Mouse (Mus musculus) regulatory T cell (primary cell): ENCODE measurements around the gene Syt5.
"Not testable (repeated sequence)": the region's sequence is repeated elsewhere in the genome, so short reads cannot be mapped to it uniquely, and the experiment has no call there.

Experiments used
- in situ Hi-C: fragments of 300-600 bp; cut with MboI, MseI; formaldehyde crosslinking; loops from one replicate; pipeline ENCODE4 v1.15.1; 2025; ENCODE audit warnings: high pct_unique_total_duplicates

Gene Syt5

DNA sequence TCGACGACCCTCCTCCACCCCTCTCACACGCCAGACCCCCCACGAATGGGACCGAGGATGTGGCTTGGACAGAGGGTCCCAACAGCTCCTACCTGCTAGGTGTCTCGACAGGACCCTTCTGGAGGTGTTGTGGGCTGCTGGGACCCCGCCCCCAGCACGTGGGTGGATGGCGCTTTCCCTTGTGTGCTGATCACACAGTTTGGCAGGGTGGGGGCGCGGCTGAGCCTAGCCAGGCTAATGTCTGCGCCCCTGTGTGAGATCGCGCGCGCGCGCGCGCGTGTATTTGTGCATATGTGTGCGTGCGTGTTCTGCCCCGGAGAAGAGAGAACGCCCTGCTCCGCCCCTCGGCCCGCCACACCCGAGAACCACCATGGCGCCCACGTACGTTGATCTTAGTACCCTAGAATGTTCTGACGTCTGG lies at the start of gene Syt5:
Syt5 (minus strand) TSS at position 321 of the 421 bp plus-strand sequence.
- in situ Hi-C loops, result no loop called here

DNA sequence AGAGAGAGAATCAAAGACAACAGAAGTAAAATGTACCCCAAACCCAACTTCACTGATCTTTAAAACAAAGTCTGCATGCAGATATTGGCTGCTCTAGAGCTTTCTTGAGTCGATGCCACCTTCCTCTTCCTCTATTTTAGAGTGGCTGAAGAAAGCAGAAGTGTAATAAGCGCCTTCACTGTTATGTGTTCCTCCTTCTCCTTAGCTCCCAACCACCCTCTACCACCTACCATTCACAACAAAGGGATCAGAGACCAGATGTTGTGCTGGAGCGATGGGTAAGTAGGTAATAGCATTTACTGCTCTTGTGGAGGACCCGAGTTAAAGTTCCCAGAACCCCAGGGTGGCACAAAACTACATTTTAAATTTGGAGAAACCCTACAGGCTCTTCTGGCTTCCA lies 49.7 kb upstream of the Syt5 start:
- in situ Hi-C loops, result not testable (repeated sequence)

GRCm38 (mm10) chr7:4581481-4581880 lies 34.1 kb upstream of the Syt5 start:
- in situ Hi-C loops, result not testable (repeated sequence)

DNA sequence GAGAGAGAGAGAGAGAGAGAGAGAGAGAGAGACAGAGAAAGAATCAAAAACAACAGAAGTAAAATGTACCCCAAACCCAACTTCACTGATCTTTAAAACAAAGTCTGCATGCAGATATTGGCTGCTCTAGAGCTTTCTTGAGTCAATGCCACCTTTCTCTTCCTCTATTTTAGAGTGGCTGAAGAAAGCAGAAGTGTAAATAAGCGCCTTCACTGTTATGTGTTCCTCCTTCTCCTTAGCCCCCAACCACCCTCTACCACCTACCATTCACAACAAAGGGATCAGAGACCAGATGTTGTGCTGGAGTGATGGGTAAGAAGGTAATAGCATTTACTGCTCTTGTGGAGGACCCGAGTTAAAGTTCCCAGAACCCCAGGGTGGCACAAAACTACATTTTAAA lies 25.0 kb upstream of the Syt5 start:
- in situ Hi-C loops, result loop anchor here (5.0 kb wide), 1 partner anchor 35 kb away; no protein-coding TSS in a partner anchor

DNA sequence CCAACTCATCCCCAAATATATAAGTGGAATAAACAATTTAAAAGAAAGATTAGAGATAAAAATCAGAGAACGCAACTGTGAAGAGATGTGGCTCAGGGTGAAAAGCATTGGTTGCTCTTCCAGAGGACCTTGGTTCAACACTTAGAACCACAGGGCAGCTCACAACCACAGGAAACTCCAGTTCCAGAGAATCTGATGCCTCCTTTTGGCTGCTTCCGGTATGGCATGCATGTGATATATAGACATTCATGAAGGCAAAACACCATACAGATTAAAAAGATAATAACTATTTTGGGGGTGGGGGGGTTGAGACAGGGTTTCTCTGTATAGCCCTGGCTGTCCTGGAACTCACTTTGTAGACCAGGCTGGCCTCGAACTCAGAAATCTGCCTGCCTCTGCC lies 15.3 kb upstream of the Syt5 start:
- in situ Hi-C loops, result no loop called here

DNA sequence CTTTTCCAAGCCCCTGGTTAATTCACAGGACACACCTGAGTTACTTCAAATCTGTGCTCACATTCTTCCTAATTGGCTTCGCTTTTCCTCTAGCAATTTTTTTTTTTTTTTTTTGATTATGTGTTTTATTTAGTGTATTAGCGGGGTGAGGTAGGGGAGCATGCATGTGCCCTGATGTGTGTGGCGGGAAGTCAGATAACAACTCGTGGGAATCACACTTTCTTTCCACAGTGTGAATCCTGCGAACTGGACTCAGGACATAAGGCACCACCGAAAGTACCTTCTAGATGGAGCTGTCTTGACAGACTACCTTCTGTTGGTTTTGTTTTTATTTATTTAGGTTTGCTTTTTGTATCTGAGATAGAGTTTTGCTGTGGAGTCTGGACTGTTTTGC lies 9.8 kb upstream of the Syt5 start:
- in situ Hi-C loops, result no loop called here

- in situ Hi-C loops, result no loop called here
Observed at GRCm38 (mm10) chr7:4556256-4557166, 9.2 kb upstream of the Syt5 start.

GRCm38 (mm10) chr7:4546591-4547131 lies 680 bp downstream of the Syt5 start:
- in situ Hi-C loops, result no loop called here

- in situ Hi-C loops, result no loop called here
Observed at GRCm38 (mm10) chr7:4546050-4546449, 1.3 kb downstream of the Syt5 start.

- in situ Hi-C loops, result no loop called here
Observed at GRCm38 (mm10) chr7:4542013-4542412, 5.3 kb downstream of the Syt5 start.

DNA sequence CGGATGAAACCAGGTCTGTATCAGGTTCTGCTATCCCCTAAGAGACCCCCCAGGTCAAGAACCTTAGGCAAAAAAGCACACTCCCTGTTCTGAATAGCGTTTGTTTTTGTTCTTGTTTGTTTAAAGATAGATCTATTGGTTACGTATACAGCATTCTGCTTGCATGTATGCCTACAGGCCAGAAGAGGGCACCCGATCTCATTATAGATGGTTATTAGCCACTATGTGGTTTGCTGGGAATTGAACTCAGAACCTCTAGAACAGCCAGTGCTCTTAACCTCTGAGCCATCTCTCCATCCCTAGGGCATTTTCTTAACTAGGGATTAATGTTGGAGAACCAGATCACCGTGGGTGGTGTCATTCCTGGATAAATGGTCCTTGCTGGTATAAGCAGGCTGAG lies 6.0 kb downstream of the Syt5 start:
- in situ Hi-C loops, result no loop called here

DNA sequence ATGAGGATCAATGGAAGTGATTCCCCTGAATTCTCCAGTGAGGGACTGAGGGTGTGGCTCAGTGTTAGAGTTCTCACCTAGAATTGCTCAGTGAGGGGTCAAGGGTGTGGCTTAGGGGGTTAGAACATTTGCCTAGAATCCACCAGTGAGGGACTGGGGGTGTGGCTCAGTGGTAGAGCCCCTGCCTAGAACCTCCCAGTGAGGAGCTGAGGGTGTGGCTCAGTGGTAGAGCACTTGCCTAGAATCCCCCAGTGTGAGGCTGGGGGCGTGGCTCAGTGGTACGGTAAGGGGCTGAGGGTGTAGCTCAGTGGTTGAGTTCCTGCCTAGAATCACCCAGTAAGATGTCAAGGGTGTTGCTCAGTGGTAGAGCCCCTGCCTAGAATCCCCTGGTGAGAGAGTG lies 8.3 kb downstream of the Syt5 start:
- in situ Hi-C loops, result no loop called here

DNA sequence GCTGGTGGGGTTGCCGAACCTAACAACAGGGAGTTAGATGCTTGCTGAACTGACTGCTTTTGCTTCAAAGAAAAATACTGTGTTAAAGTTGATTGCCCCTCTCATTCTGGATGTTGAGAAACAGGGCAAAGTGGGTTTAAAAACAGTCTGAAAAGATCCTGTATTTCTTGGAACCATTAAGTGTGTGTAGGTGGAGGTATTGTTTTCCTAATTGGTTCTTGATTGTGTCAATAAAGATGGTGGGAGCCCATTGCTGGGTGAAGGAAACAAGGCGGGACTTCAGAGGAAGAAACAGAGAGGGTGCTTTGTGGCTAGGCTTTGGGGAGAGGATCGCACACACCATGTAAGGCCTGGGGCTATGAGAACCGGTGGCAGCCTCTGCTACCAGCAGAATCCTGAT lies 10.2 kb downstream of the Syt5 start:
- in situ Hi-C loops, result no loop called here

GRCm38 (mm10) chr7:4536369-4536768 lies 11.0 kb downstream of the Syt5 start:
- in situ Hi-C loops, result no loop called here

GRCm38 (mm10) chr7:4532005-4532729 lies 15.2 kb downstream of the Syt5 start, which contains the start of gene Dnaaf3:
Dnaaf3 (minus strand) TSS chr7:4532453.
- in situ Hi-C loops, result no loop called here

GRCm38 (mm10) chr7:4530166-4530565 lies 17.2 kb downstream of the Syt5 start:
- in situ Hi-C loops, result not testable (repeated sequence)

GRCm38 (mm10) chr7:4527302-4527689 lies 20.0 kb downstream of the Syt5 start:
- in situ Hi-C loops, result loop anchor here (10.0 kb wide), 1 partner anchor 382 kb away; no protein-coding TSS in a partner anchor

GRCm38 (mm10) chr7:4526341-4527301 lies 20.7 kb downstream of the Syt5 start:
- in situ Hi-C loops, result loop anchor here (10.0 kb wide), 1 partner anchor 382 kb away; no protein-coding TSS in a partner anchor

GRCm38 (mm10) chr7:4524212-4524922 lies 23.0 kb downstream of the Syt5 start, which contains the start of gene Tnni3:
Tnni3 (minus strand) TSS chr7:4524229.
- in situ Hi-C loops, result loop anchor here (5.0 to 25.0 kb wide), 3 partner anchors 92 to 1863 kb away; partner anchors contain the start of genes Smim17 and Zfp28
